Mouse (Mus musculus): ENCODE data around the gene 4933430I17Rik. TPM values are rescaled to one million over a fixed set of nuclear protein-coding genes. Genes with fewer than 3 reads are reported as not detected.
A peak's percentile ranks its signal among the peaks of the same experiment; 100 is the strongest.
"Not testable (repeated sequence)": the region's sequence is repeated elsewhere in the genome, so short reads cannot be mapped to it uniquely, and the experiment has no call there.

4933430I17Rik gene
- total RNA-seq, 4 experiments from 2014 or later, result 0.35 to 0.73 (median 0.44) TPM

- DNase-seq (ENCODE audit: low spot score in 2 of 2), result no peak
Measured at GRCm38 (mm10) chr4:62543782-62544181, 18.6 kb downstream of the 4933430I17Rik start.

- no peak for DNase-seq (ENCODE audit: low spot score in 2 of 2)
Measured at GRCm38 (mm10) chr4:62544801-62545200, 19.6 kb downstream of the 4933430I17Rik start.

GRCm38 (mm10) chr4:62551966-62552365 is 26.8 kb downstream of the 4933430I17Rik start:
- no peak for DNase-seq (ENCODE audit: low spot score in 2 of 2)

GRCm38 (mm10) chr4:62557436-62557835 is 32.3 kb downstream of the 4933430I17Rik start:
- DNase-seq (ENCODE audit: low spot score in 2 of 2), result no peak

- no peak for DNase-seq (ENCODE audit: low spot score in 2 of 2)
Measured at GRCm38 (mm10) chr4:62559797-62560329, 34.7 kb downstream of the 4933430I17Rik start, which contains the start of gene Rgs3. Gene Rgs3 (plus strand): TSS chr4:62559847.

- peak in 1 of 2 experiments; percentile 16 for DNase-seq (ENCODE audit: low spot score in 2 of 2)
Measured at GRCm38 (mm10) chr4:62560963-62561629, 35.9 kb downstream of the 4933430I17Rik start.

GRCm38 (mm10) chr4:62561630-62562001 is 36.4 kb downstream of the 4933430I17Rik start:
- no peak for DNase-seq (ENCODE audit: low spot score in 2 of 2)

- DNase-seq (ENCODE audit: low spot score in 2 of 2), result no peak
Measured at GRCm38 (mm10) chr4:62562006-62562405, 36.8 kb downstream of the 4933430I17Rik start.

- DNase-seq (ENCODE audit: low spot score in 2 of 2), result no peak
Measured at GRCm38 (mm10) chr4:62566530-62566929, 41.4 kb downstream of the 4933430I17Rik start.

GRCm38 (mm10) chr4:62567696-62568095 is 42.5 kb downstream of the 4933430I17Rik start:
- no peak for DNase-seq (ENCODE audit: low spot score in 2 of 2)

- no peak for DNase-seq (ENCODE audit: low spot score in 2 of 2)
Measured at GRCm38 (mm10) chr4:62568359-62568758, 43.2 kb downstream of the 4933430I17Rik start.

GRCm38 (mm10) chr4:62569603-62570002 is 44.4 kb downstream of the 4933430I17Rik start:
- no peak for DNase-seq (ENCODE audit: low spot score in 2 of 2)

GRCm38 (mm10) chr4:62570029-62570428 is 44.9 kb downstream of the 4933430I17Rik start:
- DNase-seq (ENCODE audit: low spot score in 2 of 2), result no peak

GRCm38 (mm10) chr4:62582365-62583264 is 57.4 kb downstream of the 4933430I17Rik start:
- peak; percentile 29 to 53 for DNase-seq (ENCODE audit: low spot score in 2 of 2)

GRCm38 (mm10) chr4:62583265-62584092 is 58.3 kb downstream of the 4933430I17Rik start:
- DNase-seq (ENCODE audit: low spot score in 2 of 2), result peak in 1 of 2 experiments; percentile 27

- DNase-seq (ENCODE audit: low spot score in 2 of 2), result no peak
Measured at GRCm38 (mm10) chr4:62587067-62587466, 61.9 kb downstream of the 4933430I17Rik start.

- DNase-seq (ENCODE audit: low spot score in 2 of 2), result no peak
Measured at GRCm38 (mm10) chr4:62590878-62591277, 65.7 kb downstream of the 4933430I17Rik start.

- no peak for DNase-seq (ENCODE audit: low spot score in 2 of 2)
Measured at GRCm38 (mm10) chr4:62591326-62591725, 66.2 kb downstream of the 4933430I17Rik start.

GRCm38 (mm10) chr4:62593546-62594240 is 68.5 kb downstream of the 4933430I17Rik start:
- not testable (repeated sequence) for DNase-seq (ENCODE audit: low spot score in 2 of 2)

- DNase-seq (ENCODE audit: low spot score in 2 of 2), result no peak
Measured at GRCm38 (mm10) chr4:62594442-62594841, 69.3 kb downstream of the 4933430I17Rik start.

Measured in left cerebral cortex, adult 8-10 months (tissue).